Mouse (Mus musculus) intestine, postnatal 0 days (tissue): ENCODE results near the gene Wwc1. TPM values are rescaled to one million over a fixed set of nuclear protein-coding genes. Genes with fewer than 3 reads are reported as not detected.

Experiments used
- ATAC-seq: fragments of 200-750 bp; cut with Nextera tagmentation; 2 replicates; pipeline ENCODE4 v1.8.0; 2017; ENCODE audit warnings: mild to moderate bottlenecking, moderate TSS enrichment, moderate library complexity
- H3K27ac ChIP-seq: fragments of 300-500 bp; sonication (generic); 2 replicates; pipeline ENCODE4 v1.5.1; 2014; ENCODE audit warnings: mild to moderate bottlenecking, low read depth, low read length, moderate library complexity
- H3K27me3 ChIP-seq: fragments of 300-500 bp; sonication (generic); replicated peaks from 2 replicates; pipeline ENCODE4 v1.6.1; 2014; ENCODE audit warnings: low read length, mixed read lengths; ENCODE audit not compliant: control insufficient read depth, insufficient read depth
- H3K36me3 ChIP-seq: fragments of 300-500 bp; sonication (generic); 2 replicates; pipeline ENCODE4 v1.6.1; 2014; ENCODE audit warnings: mild to moderate bottlenecking, moderate library complexity; ENCODE audit not compliant: control insufficient read depth, insufficient read depth
- H3K4me1 ChIP-seq: fragments of 300-500 bp; sonication (generic); replicated peaks from 2 replicates; pipeline ENCODE4 v1.6.1; 2014; ENCODE audit warnings: antibody characterized with exemption, low read length, mixed read lengths; ENCODE audit not compliant: control insufficient read depth, insufficient read depth
- H3K4me2 ChIP-seq: fragments of 300-500 bp; sonication (generic); replicated peaks from 2 replicates; pipeline ENCODE4 v1.6.1; 2014; ENCODE audit warnings: low read depth, mild to moderate bottlenecking, moderate library complexity
- H3K4me3 ChIP-seq: fragments of 300-500 bp; sonication (generic); 2 replicates; pipeline ENCODE4 v1.5.1; 2014; ENCODE audit warnings: low read depth, low read length
- H3K9ac ChIP-seq: fragments of 300-500 bp; sonication (generic); 2 replicates; pipeline ENCODE4 v1.6.1; 2014; ENCODE audit warnings: mild to moderate bottlenecking, low read depth, low read length
- H3K9me3 ChIP-seq: fragments of 300-500 bp; sonication (generic); 2 replicates; pipeline ENCODE4 v1.6.1; 2016; ENCODE audit warnings: mixed run types; ENCODE audit not compliant: control insufficient read depth
- CTCF ChIP-seq: sonication (generic); IDR thresholded peaks from 2 replicates; pipeline ENCODE4 v1.5.1; 2016; ENCODE audit warnings: low read depth, mild to moderate bottlenecking, control low read depth, antibody characterized with exemption, moderate library complexity
- WGBS: fragments of 180-500 bp; shearing (Covaris S2); extraction: QIAGEN DNeasy Blood & Tissue Kit; methylation state at CpG from one replicate; pipeline ENCODE4 v1.1.7; 2014; 5-methylcytosine and 5-hydroxymethylcytosine counted together
- polyA plus RNA-seq: library from polyadenylated mRNA; unstranded; fragments of >200 nt; fragmentation: Nextera tagmentation; extraction: Ambion mirVana; gene quantifications from 2 replicates; pipeline ENCODE4 v1.2.1, GENCODE M21; 2015

The Wwc1 gene
- polyA plus RNA-seq, 1 experiment from 2014 or later, result 16.1 TPM

DNA sequence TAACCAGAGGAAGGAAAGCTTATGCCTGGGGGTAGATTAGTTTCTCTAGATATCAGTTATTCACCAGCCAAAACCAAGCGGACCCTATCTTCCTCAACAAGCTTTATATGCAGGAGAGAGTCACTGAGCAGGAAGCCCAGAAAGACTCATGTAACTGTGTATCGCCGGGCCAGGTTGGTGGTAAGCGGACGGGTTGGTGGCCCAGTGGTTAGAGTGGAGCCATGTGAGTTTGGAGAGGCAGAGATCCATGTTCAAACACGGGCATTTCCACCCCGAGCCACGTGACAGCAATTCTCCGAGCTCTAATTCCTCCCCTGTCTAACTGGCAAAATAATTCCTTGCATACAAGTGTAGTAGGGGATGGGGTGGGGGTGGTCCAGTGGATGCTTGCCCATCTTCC, 32.4 kb downstream of the Wwc1 start:
- Histone ChIP-seq H3K36me3 (no peaks in the 10 kb centered on the region), H3K27ac (no peak overlapping the region), H3K4me2 (no peak overlapping the region), H3K9ac (no peak overlapping the region), H3K27me3 (no peaks in the 10 kb centered on the region), H3K4me3 (no peak overlapping the region), H3K4me1 (peaks cover 21% of the 10 kb centered on the region), H3K9me3 (no peaks in the 10 kb centered on the region)
- WGBS, result 69% methylated on average over 9 of the region's 9 CpGs
- no peak for TF ChIP-seq CTCF
- no peak for ATAC-seq

DNA sequence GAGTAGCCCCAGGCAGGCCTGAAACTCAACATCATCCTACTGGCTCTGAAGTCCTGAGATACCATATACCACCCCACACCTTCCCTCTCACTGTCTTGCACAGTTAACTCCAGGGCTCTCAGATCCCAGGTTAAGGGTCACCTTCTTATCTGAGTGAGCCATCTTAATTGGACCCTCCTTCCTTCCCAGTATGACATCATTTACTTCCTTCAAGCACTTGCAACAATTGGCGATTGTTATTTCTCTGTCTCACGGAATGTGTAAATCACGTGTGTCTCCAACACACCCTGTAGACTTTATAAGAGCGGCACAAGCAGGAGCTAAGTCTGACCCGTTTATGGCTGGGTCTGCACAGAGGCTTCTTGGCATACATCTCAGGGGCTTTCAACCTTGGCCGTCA, 35.1 kb downstream of the Wwc1 start:
- peak overlapping the region; percentile 7 for H3K4me2 ChIP-seq
- no peaks in the 10 kb centered on the region for H3K9me3 ChIP-seq
- no peaks in the 10 kb centered on the region for H3K27me3 ChIP-seq
- peak; percentile 94 for ATAC-seq
- H3K36me3 ChIP-seq, result no peaks in the 10 kb centered on the region
- TF ChIP-seq CTCF, result no peak
- H3K4me3 ChIP-seq, result no peak overlapping the region
- H3K27ac ChIP-seq, result peak overlapping the region; percentile 57
- 22% methylated on average over 6 of the region's 6 CpGs for WGBS
- no peak overlapping the region for H3K9ac ChIP-seq
- peaks cover 14% of the 10 kb centered on the region for H3K4me1 ChIP-seq

DNA sequence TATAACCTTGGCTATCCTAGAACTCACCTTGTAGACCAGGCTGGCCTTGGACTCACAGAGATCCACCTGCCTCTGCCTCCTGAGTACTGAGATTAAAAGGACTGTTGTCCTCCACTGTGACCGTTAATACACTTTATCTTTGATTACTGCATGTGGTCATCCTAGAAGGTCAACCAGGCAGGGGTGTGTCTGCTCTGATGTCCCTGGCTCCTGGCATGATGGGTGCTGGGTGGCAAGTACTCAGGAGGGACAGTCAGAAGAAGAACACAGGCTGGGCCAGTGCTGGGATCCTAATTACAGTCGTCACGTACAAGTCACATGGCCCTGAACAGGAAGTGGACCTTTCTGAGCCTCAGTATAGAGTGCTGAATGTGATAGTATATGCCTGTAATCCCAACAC, 38.7 kb downstream of the Wwc1 start:
- Histone ChIP-seq H3K4me1 (no peaks in the 10 kb centered on the region; the same call in 1 of the 2 replicates), H3K27me3 (no peaks in the 10 kb centered on the region), H3K9me3 (no peaks in the 10 kb centered on the region), H3K4me2 (no peak overlapping the region), H3K4me3 (no peak overlapping the region), H3K27ac (no peak overlapping the region), H3K9ac (no peak overlapping the region), H3K36me3 (no peaks in the 10 kb centered on the region)
- no peak for ATAC-seq
- WGBS, result 55% methylated on average over 3 of the region's 3 CpGs
- TF ChIP-seq CTCF, result no peak

DNA sequence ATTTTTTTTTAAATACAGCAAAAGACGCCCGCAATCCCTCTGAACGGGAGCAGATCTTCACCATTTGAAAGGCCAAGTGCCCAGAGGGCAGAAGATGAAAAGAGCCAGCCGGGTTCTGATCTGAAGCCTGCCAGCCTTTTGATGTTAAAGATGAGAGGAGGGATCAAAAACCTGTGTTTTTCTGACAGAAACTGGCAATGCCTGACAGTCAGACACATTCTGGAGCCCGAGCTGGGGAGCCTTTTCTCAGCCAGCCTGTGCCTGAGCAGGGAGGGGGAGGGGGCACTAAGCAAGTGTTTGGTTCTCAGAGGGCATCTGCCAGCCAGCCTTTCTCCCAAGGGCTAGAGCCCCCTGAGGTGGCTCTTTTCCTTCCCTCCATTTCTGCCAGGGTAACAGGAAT, 39.3 kb downstream of the Wwc1 start:
- no peak overlapping the region for H3K9ac ChIP-seq
- ATAC-seq, result no peak
- H3K4me2 ChIP-seq, result no peak overlapping the region
- TF ChIP-seq CTCF, result no peak
- no peaks in the 10 kb centered on the region for H3K9me3 ChIP-seq
- H3K27me3 ChIP-seq, result no peaks in the 10 kb centered on the region
- no peak overlapping the region for H3K4me3 ChIP-seq
- no peak overlapping the region for H3K27ac ChIP-seq
- H3K36me3 ChIP-seq, result no peaks in the 10 kb centered on the region
- H3K4me1 ChIP-seq, result no peaks in the 10 kb centered on the region; the same call in 1 of the 2 replicates
- WGBS, result 74% methylated on average over 5 of the region's 5 CpGs

DNA sequence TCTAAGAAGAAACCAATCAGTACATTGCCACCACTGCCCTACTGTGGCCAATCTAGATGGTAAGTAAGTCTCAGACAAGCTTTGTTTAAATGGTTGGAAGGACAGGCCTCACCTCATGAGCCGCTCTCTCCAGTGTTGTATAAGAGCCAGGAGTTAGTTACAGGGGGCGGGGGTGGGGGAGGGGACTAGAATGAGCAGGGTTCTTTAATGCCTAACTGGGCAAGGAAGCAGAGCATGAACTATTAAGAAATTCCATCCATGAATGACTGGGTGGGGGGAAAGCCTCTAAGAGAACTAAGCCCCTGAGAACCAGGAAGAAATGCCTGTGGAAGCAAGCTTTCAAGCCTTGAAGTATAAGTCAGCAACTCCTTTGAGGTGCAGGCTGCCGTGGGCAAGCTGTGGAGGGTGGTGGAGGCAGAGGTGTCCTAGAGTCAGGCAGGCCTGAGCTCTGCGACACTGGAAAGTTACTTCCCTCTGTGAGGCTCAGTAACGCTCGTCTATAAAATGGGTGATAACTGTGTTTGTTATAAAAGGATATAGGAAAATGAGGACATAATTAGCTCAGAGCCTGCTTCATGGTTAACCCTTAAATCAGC, 41.4 kb downstream of the Wwc1 start:
- Histone ChIP-seq H3K36me3 (no peaks in the 10 kb centered on the region), H3K4me3 (no peak overlapping the region), H3K4me1 (no peaks in the 10 kb centered on the region), H3K9me3 (no peaks in the 10 kb centered on the region), H3K27ac (no peak overlapping the region), H3K4me2 (no peak overlapping the region), H3K9ac (no peak overlapping the region), H3K27me3 (no peaks in the 10 kb centered on the region)
- WGBS, result 51% methylated on average over 6 of the region's 6 CpGs
- TF ChIP-seq CTCF, result no peak
- no peak for ATAC-seq

DNA sequence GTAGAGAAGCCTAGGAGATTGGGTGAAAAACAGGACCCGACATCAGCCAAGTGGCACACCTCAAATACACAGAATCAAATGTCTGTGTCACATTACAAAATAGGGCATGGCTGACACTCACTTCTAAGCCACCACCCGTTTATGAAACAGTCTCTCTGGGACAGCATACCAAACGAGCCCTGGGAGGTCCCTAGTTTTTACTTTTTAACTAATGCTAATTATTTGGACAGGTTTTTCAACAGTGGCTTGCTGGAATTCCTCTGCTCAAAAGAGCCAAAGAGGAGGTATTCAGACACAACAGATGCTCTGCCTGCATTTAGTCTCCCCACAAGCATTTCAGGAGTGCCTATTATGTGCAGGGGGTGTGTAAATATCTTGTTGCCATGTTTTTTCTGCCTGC, 44.7 kb downstream of the Wwc1 start:
- WGBS, result 49% methylated on average over 3 of the region's 3 CpGs
- no peaks in the 10 kb centered on the region for H3K27me3 ChIP-seq
- H3K36me3 ChIP-seq, result no peaks in the 10 kb centered on the region
- H3K27ac ChIP-seq, result no peak overlapping the region
- H3K4me2 ChIP-seq, result no peak overlapping the region
- no peak overlapping the region for H3K4me3 ChIP-seq
- no peaks in the 10 kb centered on the region for H3K9me3 ChIP-seq
- no peak overlapping the region for H3K9ac ChIP-seq
- TF ChIP-seq CTCF, result no peak
- ATAC-seq, result no peak
- no peaks in the 10 kb centered on the region for H3K4me1 ChIP-seq

DNA sequence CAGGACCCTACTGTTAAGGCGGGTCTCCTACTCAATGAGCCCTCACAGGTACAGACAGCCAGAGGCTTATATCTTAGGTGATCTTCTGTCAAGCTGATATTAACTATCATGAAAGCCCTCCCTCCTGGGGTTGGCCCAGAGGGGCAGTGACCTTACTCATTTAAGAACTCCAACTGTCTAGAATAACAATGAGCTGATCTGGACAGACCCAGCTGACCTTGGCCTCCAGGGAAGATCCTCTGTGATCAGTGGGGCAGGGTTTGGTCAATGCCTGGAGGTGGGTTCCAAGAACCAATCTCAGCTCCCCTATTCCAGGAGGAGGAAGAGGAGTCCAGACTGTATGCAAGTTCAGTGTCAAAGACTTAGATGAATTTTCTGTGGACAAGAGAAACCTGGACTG, 45.2 kb downstream of the Wwc1 start:
- Histone ChIP-seq H3K27ac (no peak overlapping the region), H3K9ac (no peak overlapping the region), H3K27me3 (no peaks in the 10 kb centered on the region), H3K4me2 (no peak overlapping the region), H3K4me1 (no peaks in the 10 kb centered on the region), H3K36me3 (no peaks in the 10 kb centered on the region), H3K9me3 (no peaks in the 10 kb centered on the region), H3K4me3 (no peak overlapping the region)
- no peak for ATAC-seq
- WGBS, result 97% methylated on average over 1 of the region's 1 CpGs
- no peak for TF ChIP-seq CTCF
